Mouse (Mus musculus) heart, adult 2 months (tissue): ENCODE results near the gene Dusp7. TPM values are rescaled to one million over a fixed set of nuclear protein-coding genes. Genes with fewer than 3 reads are reported as not detected.
A peak's percentile ranks its signal among the peaks of the same experiment; 100 is the strongest.

Experiments used
- DNase-seq, 2 experiments: peaks; one replicate each; pipeline ENCODE4 v3.0.0; 2021
- H3K27ac ChIP-seq: fragments of 200-600 bp; 2 replicates; pipeline ENCODE4 v1.8.1; 2022
- H3K27me3 ChIP-seq: fragments of 200-500 bp; 2 replicates; pipeline ENCODE4 v1.6.1; 2012; ENCODE audit warnings: mild to moderate bottlenecking, low read length, inconsistent platforms, mixed read lengths; ENCODE audit not compliant: control insufficient read depth, insufficient read depth
- H3K36me3 ChIP-seq: fragments of 200-500 bp; 2 replicates; pipeline ENCODE4 v1.6.1; 2012; ENCODE audit warnings: low read length, inconsistent platforms; ENCODE audit not compliant: control insufficient read depth, insufficient read depth
- H3K4me1 ChIP-seq: fragments of 200-500 bp; 2 replicates; pipeline ENCODE4 v1.6.1; 2011; ENCODE audit warnings: low read length; ENCODE audit not compliant: control insufficient read depth, insufficient read depth
- H3K4me3 ChIP-seq: fragments of 200-600 bp; 2 replicates; pipeline ENCODE4 v1.8.1; 2022
- H3K79me2 ChIP-seq: fragments of 200-500 bp; replicated peaks from 2 replicates; pipeline ENCODE4 v1.6.1; 2012; ENCODE audit warnings: mild to moderate bottlenecking, inconsistent platforms, low read length, moderate library complexity, mixed read lengths; ENCODE audit not compliant: control insufficient read depth, insufficient read depth
- H3K9ac ChIP-seq: fragments of 200-500 bp; 2 replicates; pipeline ENCODE4 v1.6.1; 2012; ENCODE audit warnings: low read depth, mild to moderate bottlenecking, control low read depth, inconsistent platforms, low read length, mixed read lengths
- CTCF ChIP-seq: fragments of 200-600 bp; IDR thresholded peaks from 2 replicates; pipeline ENCODE4 v1.8.1; 2022; ENCODE audit warnings: antibody characterized with exemption, mild to moderate bottlenecking, moderate library complexity
- EP300 ChIP-seq: fragments of 200-500 bp; IDR thresholded peaks from 2 replicates; pipeline ENCODE4 v1.6.1; 2011; ENCODE audit warnings: low read depth, low read length, control low read depth; ENCODE audit not compliant: insufficient read depth
- POLR2A ChIP-seq: fragments of 200-500 bp; IDR thresholded peaks from 2 replicates; pipeline ENCODE4 v1.6.1; 2011; ENCODE audit warnings: mild to moderate bottlenecking, low read depth, low read length, control low read depth; ENCODE audit not compliant: insufficient read depth
- WGBS: fragments of 180-500 bp; shearing (Covaris S2); methylation state at CpG from one replicate; pipeline ENCODE4 v1.1.7; 2018; 5-methylcytosine and 5-hydroxymethylcytosine counted together
- intact Hi-C: fragments of 180-260 bp; cut with DNase I; formaldehyde crosslinking; loops from one replicate; pipeline ENCODE4 v1.15.1; 2025
- polyA plus RNA-seq: library from polyadenylated mRNA; depleted of rRNA; stranded (reverse); fragments of >200 nt; gene quantifications from 2 replicates; pipeline ENCODE4 v1.2.3, GENCODE M21; 2012
- total RNA-seq, 2 experiments: library from RNA; stranded (reverse); gene quantifications; 2 replicates each; pipeline ENCODE4 v1.2.3; 2021

Gene Dusp7
- total and polyA plus RNA-seq, 3 experiments, result 47.6 to 102 (median 64.9) TPM

GRCm38 (mm10) chr9:106373973-106374372 is 5.5 kb downstream of the Dusp7 start:
- H3K27me3 ChIP-seq, result no peaks in the 10 kb centered on the region
- H3K27ac ChIP-seq, result peak overlapping the region; percentile 56
- TF ChIP-seq POLR2A (no peak), CTCF (no peak), EP300 (no peak)
- H3K79me2 ChIP-seq, result peaks cover 14% of the 10 kb centered on the region
- H3K36me3 ChIP-seq, result peaks cover 10% of the 10 kb centered on the region
- no peak overlapping the region for H3K9ac ChIP-seq
- H3K4me3 ChIP-seq, result no peak overlapping the region
- intact Hi-C loops, result no loop called here
- H3K4me1 ChIP-seq, result peaks cover 16% of the 10 kb centered on the region
- DNase-seq, result peak in 1 of 2 experiments; percentile 40
- WGBS, result 63% methylated on average over 7 of the region's 7 CpGs

GRCm38 (mm10) chr9:106377247-106377646 is 8.8 kb downstream of the Dusp7 start:
- intact Hi-C loops, result no loop called here
- 66% methylated on average over 8 of the region's 8 CpGs for WGBS
- Histone ChIP-seq H3K4me1 (peaks cover 18% of the 10 kb centered on the region), H3K9ac (no peak overlapping the region), H3K4me3 (no peak overlapping the region), H3K27ac (peak overlapping the region; percentile 43; the same call in 1 of the 2 replicates), H3K27me3 (no peaks in the 10 kb centered on the region), H3K36me3 (peaks cover 8% of the 10 kb centered on the region), H3K79me2 (peaks cover 3% of the 10 kb centered on the region; the same call in 1 of the 2 replicates)
- TF ChIP-seq EP300 (no peak), CTCF (no peak), POLR2A (no peak)
- no peak for DNase-seq

GRCm38 (mm10) chr9:106378045-106378444 is 9.6 kb downstream of the Dusp7 start:
- H3K4me1 ChIP-seq, result peaks cover 11% of the 10 kb centered on the region
- peaks cover 2% of the 10 kb centered on the region; the same call in 1 of the 2 replicates for H3K79me2 ChIP-seq
- H3K27ac ChIP-seq, result peak overlapping the region; percentile 26; the same call in 1 of the 2 replicates
- H3K9ac ChIP-seq, result no peak overlapping the region
- intact Hi-C loops, result no loop called here
- no peak for DNase-seq
- no peak overlapping the region for H3K4me3 ChIP-seq
- WGBS, result 44% methylated on average over 3 of the region's 3 CpGs
- H3K27me3 ChIP-seq, result no peaks in the 10 kb centered on the region
- TF ChIP-seq CTCF, result no peak
- TF ChIP-seq POLR2A, result no peak
- no peak for TF ChIP-seq EP300
- peaks cover 4% of the 10 kb centered on the region for H3K36me3 ChIP-seq

GRCm38 (mm10) chr9:106378753-106379152 is 10.3 kb downstream of the Dusp7 start:
- DNase-seq, result no peak
- no peaks in the 10 kb centered on the region for H3K27me3 ChIP-seq
- peaks cover 4% of the 10 kb centered on the region for H3K36me3 ChIP-seq
- WGBS, result 72% methylated on average over 9 of the region's 9 CpGs
- H3K27ac ChIP-seq, result no peak overlapping the region
- intact Hi-C loops, result no loop called here
- H3K79me2 ChIP-seq, result 0 out of 2 replicates have a peak, but pooled peaks cover 2% of the 10 kb centered on the region
- H3K9ac ChIP-seq, result no peak overlapping the region
- TF ChIP-seq POLR2A, result no peak
- no peak for TF ChIP-seq CTCF
- TF ChIP-seq EP300, result no peak
- H3K4me3 ChIP-seq, result no peak overlapping the region
- H3K4me1 ChIP-seq, result peaks cover 14% of the 10 kb centered on the region

GRCm38 (mm10) chr9:106386181-106386864 is 17.9 kb downstream of the Dusp7 start:
- H3K4me1 ChIP-seq, result peaks cover 18% of the 10 kb centered on the region
- H3K27ac ChIP-seq, result peak overlapping the region; percentile 69
- no peaks in the 10 kb centered on the region for H3K36me3 ChIP-seq
- WGBS, result 50% methylated on average over 12 of the region's 12 CpGs
- H3K27me3 ChIP-seq, result no peaks in the 10 kb centered on the region
- H3K79me2 ChIP-seq, result no peaks in the 10 kb centered on the region
- DNase-seq, result peak; percentile 69 to 81
- no peak overlapping the region for H3K9ac ChIP-seq
- intact Hi-C loops, result loop anchor here (2.0 kb wide), 2 partner anchors 18 to 30 kb away; no protein-coding TSS in a partner anchor
- H3K4me3 ChIP-seq, result no peak overlapping the region
- TF ChIP-seq CTCF (0 out of 2 replicates have a peak, but pooled peaks have one; percentile 13), POLR2A (no peak), EP300 (0 out of 2 replicates have a peak, but pooled peaks have one; percentile 26)
